Mouse (Mus musculus) thymus, adult 18-20 months (tissue): ENCODE measurements around the gene Wfikkn2.

Source experiments
- DNase-seq, 2 experiments: peaks; one replicate each; pipeline ENCODE4 v3.0.0; 2022; ENCODE audit warnings: mixed read lengths in 2 of 2

Wfikkn2 gene

DNA sequence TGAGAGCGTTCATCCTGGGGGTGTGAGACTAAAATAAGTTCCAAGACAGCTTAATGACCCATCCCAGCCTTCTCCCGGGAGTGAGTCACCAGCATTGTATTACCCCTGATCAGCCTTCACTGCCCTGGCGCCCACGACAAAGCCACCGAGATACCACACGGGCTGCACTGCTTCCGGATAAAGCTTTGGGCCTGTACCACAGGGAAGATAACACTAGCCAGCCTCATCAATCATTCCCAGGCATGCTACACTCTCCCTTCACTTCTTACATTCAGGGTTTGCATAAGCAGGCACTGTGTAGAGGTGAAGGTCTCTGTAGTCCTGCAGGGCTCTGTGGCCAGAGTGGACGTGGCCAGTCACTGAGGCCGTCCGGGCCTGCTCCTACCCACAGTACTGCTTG lies 56.2 kb downstream of the Wfikkn2 start:
- no peak for DNase-seq
